Comparison of ENCODE assay signal across 11 mouse cellular contexts in the genomic region with DNA sequence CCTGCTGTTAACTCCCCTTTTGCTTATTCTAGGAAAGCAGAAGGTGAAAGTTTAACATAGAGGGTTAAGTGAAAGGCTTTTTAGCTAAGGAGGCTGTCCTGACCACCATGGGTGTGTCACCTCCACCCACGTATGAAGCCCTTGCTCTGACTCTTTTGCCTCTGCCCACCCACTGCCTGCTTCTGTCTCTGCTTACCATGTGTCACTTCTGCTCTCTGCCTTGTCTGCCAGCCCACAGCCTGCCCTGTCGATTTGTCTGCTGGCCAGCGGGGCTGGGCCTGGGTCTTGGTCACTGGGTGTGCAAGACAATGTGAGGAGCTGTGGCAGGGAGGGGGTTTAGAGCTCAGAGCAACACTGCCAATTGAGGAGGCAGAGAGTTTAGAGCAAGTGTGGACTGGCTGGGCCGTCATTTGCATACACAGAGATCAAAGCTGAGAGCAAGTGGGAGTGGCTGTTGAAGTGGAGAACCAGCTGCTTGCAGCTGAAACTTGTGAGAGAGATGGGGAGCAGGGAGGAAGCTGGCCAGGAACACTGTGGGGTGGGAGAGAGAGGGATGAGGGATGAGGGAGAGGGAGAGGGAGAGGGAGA.
A peak's percentile ranks its signal among the peaks of the same experiment; 100 is the strongest.
DNase-seq lines count a peak whose midpoint lies in the region; ATAC-seq lines count a peak whose summit lies in the region.
"Had no signal": no experiment of that assay in that cellular context is flagged by ENCODE, and none has a peak within 500 bp of the region (broad histone marks: within the 10 kb centered on the region; RNA-seq: fewer than 3 reads in every experiment).

No protein-coding gene starts in this region.

- no peaks in the 10 kb centered on the region for H3K9me3 ChIP-seq in hindbrain, embryonic 15.5 days
- H3K9me3 ChIP-seq in hindbrain, embryonic 16.5 days (ENCODE audit: control insufficient read depth, low read length): no peaks in the 10 kb centered on the region
- no peaks in the 10 kb centered on the region for H3K9me3 ChIP-seq in forebrain, embryonic 12.5 days
- H3K9me3 ChIP-seq: liver, embryonic 13.5 days; stomach, embryonic 15.5 days had no signal

- H3K9ac ChIP-seq in hindbrain, embryonic 15.5 days: no peak overlapping the region
- no peak overlapping the region for H3K9ac ChIP-seq in hindbrain, embryonic 16.5 days (ENCODE audit: low read depth, low read length)
- no peak overlapping the region for H3K9ac ChIP-seq in forebrain, embryonic 12.5 days
- H3K9ac ChIP-seq: liver, embryonic 13.5 days; stomach, embryonic 15.5 days had no signal

- peak; percentile 0 for DNase-seq in brain, adult 2 months (ENCODE audit: low read depth, low spot score)
- DNase-seq in lung, postnatal 25 days (ENCODE audit: low spot score): peak; percentile 37
- no peak for DNase-seq in adrenal gland, postnatal 4 days (ENCODE audit: low spot score in 2 of 2)
- no peak for DNase-seq in right cerebral cortex, postnatal 25 days
- DNase-seq: cerebellum, adult 18-20 months; liver, embryonic 13.5 days had no signal

- H3K27me3 ChIP-seq in hindbrain, embryonic 15.5 days: no peaks in the 10 kb centered on the region
- H3K27me3 ChIP-seq in hindbrain, embryonic 16.5 days (replicated peaks; ENCODE audit: control insufficient read depth, insufficient read depth, low read length): no peaks in the 10 kb centered on the region
- H3K27me3 ChIP-seq in forebrain, embryonic 12.5 days: no peaks in the 10 kb centered on the region
- H3K27me3 ChIP-seq: liver, embryonic 13.5 days; stomach, embryonic 15.5 days had no signal

- 0 out of 2 replicates have a peak, but pooled peaks have one; percentile 38 for ATAC-seq in hindbrain, embryonic 15.5 days (ENCODE audit: low FRiP score, low read depth)
- ATAC-seq in hindbrain, embryonic 16.5 days: no peak; the same call in 1 of the 2 replicates
- peak; percentile 60; the same call in 1 of the 2 replicates for ATAC-seq in forebrain, embryonic 12.5 days (ENCODE audit: low FRiP score)
- no peak for ATAC-seq in megakaryocyte progenitor cell, adult 5-6 weeks (replicated peaks; ENCODE audit: poor library complexity)

- H3K4me3 ChIP-seq in hindbrain, embryonic 15.5 days: no peak overlapping the region
- no peak overlapping the region for H3K4me3 ChIP-seq in hindbrain, embryonic 16.5 days (ENCODE audit: low read length)
- no peak overlapping the region for H3K4me3 ChIP-seq in forebrain, embryonic 12.5 days (replicated peaks)
- H3K4me3 ChIP-seq: liver, embryonic 13.5 days; stomach, embryonic 15.5 days had no signal

- H3K36me3 ChIP-seq in hindbrain, embryonic 15.5 days: no peaks in the 10 kb centered on the region
- H3K36me3 ChIP-seq in hindbrain, embryonic 16.5 days (ENCODE audit: control insufficient read depth, insufficient read depth, low read length): no peaks in the 10 kb centered on the region
- no peaks in the 10 kb centered on the region for H3K36me3 ChIP-seq in forebrain, embryonic 12.5 days (replicated peaks)
- H3K36me3 ChIP-seq: liver, embryonic 13.5 days; stomach, embryonic 15.5 days had no signal

- no peak overlapping the region for H3K4me2 ChIP-seq in hindbrain, embryonic 15.5 days
- H3K4me2 ChIP-seq in hindbrain, embryonic 16.5 days (ENCODE audit: low read length): no peak overlapping the region
- no peak overlapping the region for H3K4me2 ChIP-seq in forebrain, embryonic 12.5 days
- H3K4me2 ChIP-seq: liver, embryonic 13.5 days; stomach, embryonic 15.5 days had no signal

- WGBS in hindbrain, embryonic 15.5 days: 24% methylated on average over 4 of the region's 4 CpGs
- 15% methylated on average over 4 of the region's 4 CpGs for WGBS in hindbrain, embryonic 16.5 days
- 21% methylated on average over 4 of the region's 4 CpGs for WGBS in forebrain, embryonic 12.5 days

- no peaks in the 10 kb centered on the region for H3K4me1 ChIP-seq in hindbrain, embryonic 15.5 days (replicated peaks)
- no peaks in the 10 kb centered on the region for H3K4me1 ChIP-seq in hindbrain, embryonic 16.5 days (ENCODE audit: control insufficient read depth, insufficient read depth, low read depth, low read length)
- H3K4me1 ChIP-seq in forebrain, embryonic 12.5 days: no peaks in the 10 kb centered on the region
- H3K4me1 ChIP-seq: liver, embryonic 13.5 days; stomach, embryonic 15.5 days had no signal

- H3K27ac ChIP-seq in hindbrain, embryonic 15.5 days (replicated peaks): no peak overlapping the region
- no peak overlapping the region for H3K27ac ChIP-seq in hindbrain, embryonic 16.5 days (ENCODE audit: low read depth, low read length)
- H3K27ac ChIP-seq in forebrain, embryonic 12.5 days: no peak overlapping the region
- H3K27ac ChIP-seq: liver, embryonic 13.5 days; stomach, embryonic 15.5 days had no signal

Comparison
In these comparisons a context has a peak if more than half of its experiments do, and no peak if none do; other contexts are left out.
1. ATAC-seq: peak in hindbrain, embryonic 15.5 days (single experiment) and forebrain, embryonic 12.5 days (single experiment); none in hindbrain, embryonic 16.5 days (single experiment) and megakaryocyte progenitor cell, adult 5-6 weeks (single experiment).
2. DNase-seq: peak in brain, adult 2 months (single experiment) and lung, postnatal 25 days (single experiment); none in adrenal gland, postnatal 4 days (0 of 2) and right cerebral cortex, postnatal 25 days (single experiment).